Mouse (Mus musculus): Measurements from ENCODE around the gene Ccdc96.
A peak's percentile ranks its signal among the peaks of the same experiment; 100 is the strongest.

Gene Ccdc96

DNA sequence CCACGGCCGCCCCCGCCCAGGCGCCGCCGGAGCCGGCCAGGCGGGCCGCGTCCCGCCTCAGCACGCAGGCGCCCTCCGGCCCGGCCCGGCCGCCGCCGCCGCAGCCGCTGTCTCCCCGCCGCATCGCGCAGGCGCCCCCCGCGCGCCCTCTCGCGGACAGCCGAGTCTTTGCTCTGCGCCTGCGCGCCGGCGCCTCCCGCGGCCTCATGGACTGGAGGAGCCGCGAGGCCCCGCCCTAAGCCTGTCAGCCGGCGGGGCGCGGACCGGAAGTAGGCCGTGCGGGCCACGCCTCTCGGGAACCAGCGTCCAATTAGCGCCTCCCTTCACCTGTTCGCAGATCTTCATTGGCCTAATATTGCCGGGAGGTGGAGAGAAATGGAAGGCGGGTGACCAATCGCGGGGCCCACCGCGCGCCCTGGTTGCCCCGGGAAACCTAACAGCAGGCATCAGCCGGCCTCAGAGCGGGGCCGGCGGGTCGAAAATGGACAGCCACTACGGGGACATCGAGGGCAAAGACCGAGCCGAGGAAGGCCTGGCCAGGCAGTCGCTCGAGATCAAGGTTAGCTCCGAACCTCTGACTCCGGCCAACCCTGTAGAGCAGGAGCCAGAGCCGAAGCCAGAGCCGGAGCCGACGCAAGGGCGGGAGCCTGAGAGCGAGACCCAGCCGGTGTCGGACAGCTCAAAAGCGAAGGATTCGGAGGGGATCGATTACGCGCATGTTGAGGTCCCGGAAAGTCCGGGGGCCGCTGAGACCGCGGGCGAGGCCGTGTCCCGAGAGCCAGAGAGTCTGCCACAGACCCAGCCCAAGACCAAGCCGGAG is at the start of gene Ccdc96, which contains the start of gene Tada2b:
Ccdc96 (plus strand) TSS at position 418 of the 820 bp plus-strand sequence.
Tada2b (minus strand) TSS at position 115 of the 820 bp plus-strand sequence.
- DNase-seq (ENCODE audit: low spot score): peak; percentile 99

DNA sequence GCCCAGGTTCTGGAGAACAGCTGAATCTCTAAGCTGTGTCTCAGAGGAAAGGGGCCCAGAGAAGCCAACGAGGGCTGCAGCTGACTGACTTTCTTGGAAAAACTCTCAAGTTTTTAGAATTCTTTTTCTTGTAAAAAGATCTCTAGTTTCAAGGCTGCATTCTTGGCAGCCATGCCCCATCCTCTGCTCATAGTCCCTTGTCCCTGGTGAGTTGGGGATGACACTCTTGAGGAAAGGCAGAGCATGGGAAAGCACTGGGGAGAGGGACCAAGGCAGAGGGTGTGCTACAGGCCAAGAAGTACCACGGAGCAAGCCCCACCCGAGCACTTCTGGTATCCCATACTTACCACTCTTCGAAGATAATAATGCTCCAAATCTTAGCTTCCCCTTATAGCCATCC is 47.5 kb upstream of the Ccdc96 start:
- no peak for DNase-seq (ENCODE audit: low spot score)

DNA sequence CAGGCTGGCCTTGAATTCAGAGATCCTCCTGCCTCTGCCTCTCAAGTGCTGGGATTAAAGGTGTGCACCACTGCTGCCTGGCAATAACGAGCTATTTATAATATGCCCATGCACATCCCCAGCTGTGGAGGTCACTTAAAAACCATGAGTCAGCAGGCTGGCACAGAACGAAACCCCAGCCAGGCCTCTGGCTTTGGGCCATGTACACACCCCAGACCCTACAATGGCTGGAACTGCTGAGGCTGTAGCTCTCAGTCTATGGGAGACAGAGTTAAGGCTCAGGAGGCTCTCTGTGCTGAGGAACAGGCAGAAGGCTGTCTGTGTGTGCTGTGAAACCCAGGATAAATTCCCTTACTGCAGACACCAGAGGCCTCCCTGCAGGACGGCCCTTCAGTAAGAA is 43.6 kb upstream of the Ccdc96 start:
- no peak for DNase-seq (ENCODE audit: low spot score)

DNA sequence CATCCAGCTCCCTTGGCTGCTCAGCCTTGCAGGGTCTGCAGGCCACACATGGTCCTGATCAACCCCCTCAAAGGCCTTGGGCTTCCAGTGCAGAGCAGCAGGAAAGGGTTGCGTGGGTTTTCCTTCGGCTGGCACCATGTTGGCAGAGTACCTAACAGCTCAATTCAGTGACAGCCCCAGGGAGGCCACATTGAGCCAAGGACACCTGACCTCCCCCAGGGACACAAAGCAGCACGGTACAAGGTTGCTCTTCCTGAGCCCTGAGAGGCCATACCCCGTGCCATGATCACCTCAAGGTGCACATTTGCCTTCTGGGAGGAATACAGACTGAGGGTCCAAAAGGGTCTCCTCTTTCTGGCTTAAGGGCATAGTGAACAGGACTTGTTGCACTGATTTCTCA is 39.8 kb upstream of the Ccdc96 start:
- DNase-seq (ENCODE audit: low spot score): no peak

DNA sequence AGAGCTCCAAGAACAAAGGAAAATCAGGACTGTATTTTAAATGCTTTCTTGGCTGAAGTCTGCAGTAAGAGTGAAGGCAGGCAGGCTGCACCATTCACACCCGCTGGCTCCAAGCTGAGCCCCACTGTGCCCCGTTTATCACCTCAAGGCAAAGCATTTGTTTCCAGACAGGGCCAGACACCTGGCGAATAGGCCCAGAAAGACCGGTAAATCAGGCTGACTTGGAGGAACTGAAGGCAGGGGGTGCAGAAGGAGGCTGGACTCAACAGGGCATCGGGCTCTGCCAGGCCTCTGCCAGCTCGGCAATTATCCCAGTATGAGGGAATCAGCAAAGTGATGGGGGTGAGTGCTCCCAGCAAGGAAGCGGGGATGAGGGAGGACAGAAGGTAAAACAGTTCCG is 39.4 kb upstream of the Ccdc96 start:
- no peak for DNase-seq (ENCODE audit: low spot score)

DNA sequence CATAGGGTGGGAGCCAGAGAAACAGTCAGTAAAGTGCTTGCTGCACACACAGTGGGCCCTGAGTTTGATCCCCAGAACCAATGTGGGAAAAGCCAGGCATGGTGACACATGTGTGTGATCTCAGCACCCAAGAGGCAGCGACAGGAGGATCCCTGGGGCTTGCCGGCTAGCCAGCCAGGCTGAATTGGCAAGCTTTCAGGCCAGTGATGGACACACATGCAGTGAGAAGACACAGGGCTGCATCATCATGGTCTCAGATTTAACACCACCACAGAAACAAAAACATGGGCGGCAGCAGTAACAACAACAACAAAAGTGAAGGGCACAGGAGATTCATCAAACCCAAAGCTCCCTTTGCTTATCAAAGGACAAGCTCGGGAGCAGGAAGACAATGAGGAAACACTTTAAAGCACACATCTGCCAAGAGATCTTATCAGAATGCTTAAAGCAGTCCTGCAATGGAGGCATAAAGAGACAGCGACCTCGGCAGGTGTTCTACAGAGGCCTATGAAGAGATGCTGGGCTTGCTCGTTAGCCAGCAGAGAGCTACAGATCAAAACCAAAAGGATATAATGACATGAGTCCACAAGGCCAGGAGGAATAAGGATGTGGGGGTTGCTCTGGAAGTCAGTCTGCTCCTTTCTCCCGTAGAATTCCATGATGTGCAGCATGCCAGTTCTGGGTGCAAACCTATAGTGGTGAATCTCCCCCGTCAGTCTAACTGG is 38.1 kb upstream of the Ccdc96 start:
- no peak for DNase-seq (ENCODE audit: low spot score)

DNA sequence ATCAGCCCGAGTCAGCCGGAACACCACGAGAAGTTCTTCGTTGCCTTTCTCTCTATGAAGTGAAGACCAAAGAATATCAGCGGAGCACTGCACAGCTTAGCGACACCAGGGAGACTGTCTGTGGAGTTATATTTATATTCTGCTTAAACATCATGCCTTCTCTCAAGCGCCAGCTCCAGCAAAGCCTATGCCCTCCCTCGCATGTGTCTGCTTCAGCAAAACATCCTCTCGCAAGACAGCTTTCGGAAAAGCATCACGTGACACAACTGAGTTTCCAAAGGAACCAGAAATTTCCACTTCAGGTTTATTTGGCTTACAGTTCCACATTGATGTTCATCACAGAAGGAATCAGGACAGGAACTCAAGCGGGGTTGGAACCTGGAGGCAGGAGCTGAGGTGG is 36.5 kb upstream of the Ccdc96 start:
- DNase-seq (ENCODE audit: low spot score): no peak

DNA sequence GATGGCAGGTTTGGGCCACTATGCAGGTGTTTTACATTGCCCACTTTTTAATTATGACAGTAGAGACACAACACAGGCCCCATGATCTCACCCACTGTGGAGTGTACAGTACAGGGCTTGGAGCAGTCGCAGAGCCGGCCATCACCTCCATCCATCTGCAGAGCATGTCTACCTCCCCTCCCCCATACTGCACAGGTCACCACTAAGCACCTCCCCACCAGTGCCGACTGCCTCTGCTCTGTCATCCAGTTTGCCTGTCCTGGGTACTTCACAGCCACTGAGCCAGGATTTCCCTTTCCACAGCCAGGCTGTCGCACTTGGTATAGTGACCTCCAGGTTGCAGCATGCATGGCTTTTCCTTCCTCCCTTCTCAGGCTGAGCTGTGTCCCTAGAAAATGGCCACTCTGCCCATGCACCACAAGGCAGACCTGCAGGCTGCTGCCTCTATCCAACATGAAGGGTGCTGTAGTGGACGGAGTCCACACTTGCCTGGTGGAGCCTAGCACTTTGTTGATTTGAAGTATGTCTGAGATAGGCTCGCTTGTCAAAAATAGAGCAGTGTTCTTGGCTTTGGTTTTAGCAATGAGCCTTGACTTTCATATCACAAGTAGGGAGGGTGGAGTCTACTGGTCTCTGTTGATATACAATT is 34.6 kb upstream of the Ccdc96 start:
- DNase-seq (ENCODE audit: low spot score): no peak

DNA sequence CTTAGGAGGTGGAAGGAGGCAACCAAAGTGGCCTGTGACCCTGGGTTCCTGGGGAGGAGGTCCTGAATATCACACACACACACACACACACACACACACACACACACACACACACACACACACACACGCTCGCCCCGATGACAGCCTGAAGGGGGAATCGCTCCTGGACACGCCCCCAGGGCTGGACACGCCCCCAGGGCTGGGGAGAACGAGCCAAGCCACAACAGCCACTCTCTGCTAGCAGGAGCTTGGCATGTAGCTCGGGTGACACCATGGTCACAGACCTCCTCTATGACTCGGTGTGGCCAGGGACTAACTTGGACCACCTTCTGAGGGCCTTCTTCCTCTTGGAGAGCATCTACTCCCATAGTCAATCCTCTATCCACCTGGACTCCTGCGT is 33.3 kb upstream of the Ccdc96 start:
- no peak for DNase-seq (ENCODE audit: low spot score)

DNA sequence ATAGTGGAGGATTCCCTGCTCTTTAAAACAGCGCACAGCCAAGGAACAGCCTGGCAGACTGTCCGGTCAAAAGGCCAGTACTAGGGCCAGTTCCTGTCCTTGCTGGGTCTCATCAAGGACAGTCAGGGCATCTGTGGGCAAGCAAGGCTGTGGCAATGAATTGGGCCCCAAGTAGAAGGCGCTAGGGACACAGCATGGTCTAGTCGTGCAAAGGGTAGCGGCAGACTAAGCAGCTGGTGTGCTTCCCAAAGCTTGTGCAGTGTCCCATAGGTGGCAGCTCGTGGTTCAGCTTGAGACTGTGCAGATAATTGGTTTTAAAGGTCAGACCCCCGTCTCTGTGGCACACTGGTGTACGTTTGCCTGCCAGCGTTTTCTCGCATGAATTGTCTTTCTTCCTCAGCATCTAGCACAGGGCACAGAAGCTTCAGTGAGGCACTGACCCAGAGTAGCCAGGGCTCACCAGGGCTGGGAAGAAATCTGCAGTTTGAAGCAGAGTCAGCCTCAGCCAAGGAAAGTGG is 32.5 kb upstream of the Ccdc96 start:
- DNase-seq (ENCODE audit: low spot score): no peak

DNA sequence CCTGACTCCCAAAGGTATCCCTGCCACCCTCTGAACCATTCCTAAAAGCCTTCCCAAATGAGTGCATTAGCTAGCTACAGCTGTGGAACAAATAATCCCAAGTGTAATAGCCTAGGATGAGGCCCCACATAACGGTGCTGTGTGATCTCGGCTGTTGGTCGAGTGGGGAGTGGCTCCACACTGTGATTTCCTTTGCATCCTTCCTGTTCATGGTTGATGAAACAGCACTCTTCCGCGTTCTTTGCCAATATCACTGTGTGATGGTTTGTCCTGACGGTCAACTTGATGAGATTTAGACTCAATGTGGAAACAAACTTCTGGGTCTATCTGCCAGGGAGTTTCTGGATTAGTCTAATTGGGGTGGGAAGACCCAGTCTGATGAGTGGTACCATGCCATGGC is 31.6 kb upstream of the Ccdc96 start:
- no peak for DNase-seq (ENCODE audit: low spot score)

DNA sequence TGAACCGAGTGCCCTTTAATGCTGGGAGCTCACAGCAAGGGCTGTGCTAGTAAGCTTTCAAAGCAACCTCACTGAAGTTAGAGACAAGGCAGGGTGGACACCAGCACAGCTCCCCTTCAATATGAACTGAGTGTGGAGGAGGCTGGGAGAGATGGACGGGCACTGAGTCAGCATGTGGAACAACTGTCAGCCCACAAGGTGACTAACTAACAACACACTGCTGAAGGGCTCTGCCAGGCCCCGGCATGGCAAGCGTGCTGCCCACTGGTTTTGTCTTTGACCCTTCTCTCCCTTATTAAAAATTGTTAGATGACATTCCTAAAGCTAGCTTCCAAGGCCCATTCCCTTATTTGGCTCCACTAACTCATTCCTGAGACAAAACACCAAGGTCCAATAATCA is 26.7 kb upstream of the Ccdc96 start:
- no peak for DNase-seq (ENCODE audit: low spot score)

DNA sequence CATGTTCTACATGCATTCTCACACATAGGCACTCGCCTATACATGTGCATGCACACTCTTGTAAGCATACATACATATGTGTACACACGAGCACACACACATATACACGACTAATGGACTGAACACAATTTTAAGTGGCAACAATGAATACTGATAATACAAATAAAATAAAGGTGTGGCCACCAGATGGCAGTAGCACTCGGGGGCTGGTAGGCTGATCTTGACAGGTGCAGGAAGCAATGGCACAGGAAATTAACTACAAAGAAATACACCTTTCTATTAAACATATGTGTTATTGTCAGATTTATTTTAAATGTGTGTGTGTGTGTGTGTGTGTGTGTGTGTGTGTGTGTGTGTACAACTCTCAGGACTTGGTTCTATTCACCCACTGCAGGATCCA is 25.5 kb upstream of the Ccdc96 start:
- no peak for DNase-seq (ENCODE audit: low spot score)

DNA sequence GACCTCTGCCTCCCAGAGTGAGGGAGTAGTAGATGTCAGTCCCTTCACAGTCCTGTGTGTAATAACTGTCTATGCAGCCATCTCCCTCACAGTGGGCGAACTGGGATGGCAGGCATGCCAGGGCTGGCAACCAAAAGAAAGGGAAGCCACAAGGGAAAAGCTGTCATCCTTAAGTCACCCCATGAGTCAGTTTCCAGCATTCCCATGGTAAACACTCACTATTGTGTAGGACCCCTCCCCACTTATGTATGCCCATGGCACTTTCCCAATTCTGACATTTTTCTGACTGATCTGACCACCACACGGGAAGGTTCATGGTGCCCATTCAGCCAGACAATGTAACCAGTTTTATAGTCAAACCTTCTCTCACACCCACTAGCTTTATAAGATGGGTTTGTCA is 23.7 kb upstream of the Ccdc96 start:
- no peak for DNase-seq (ENCODE audit: low spot score)

DNA sequence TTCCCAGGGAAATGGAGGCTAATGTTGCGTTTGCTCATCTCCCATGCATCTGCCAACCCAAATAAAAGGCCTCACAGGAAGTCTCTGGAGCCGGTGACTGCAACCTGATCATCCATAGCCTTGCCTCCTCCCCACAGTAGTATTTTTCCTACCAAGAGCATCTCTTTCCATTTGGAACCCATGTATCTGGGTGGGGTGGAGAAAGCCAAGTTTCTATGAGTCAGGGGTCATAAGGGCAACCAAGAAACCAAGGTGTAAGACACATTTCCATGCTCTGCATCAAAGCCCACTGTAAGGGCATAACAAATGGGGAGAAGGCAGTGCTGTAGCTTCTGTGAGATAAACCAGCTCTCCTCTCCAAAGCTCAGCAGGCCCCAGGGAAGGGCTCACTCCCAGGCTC is 23.2 kb upstream of the Ccdc96 start:
- no peak for DNase-seq (ENCODE audit: low spot score)

DNA sequence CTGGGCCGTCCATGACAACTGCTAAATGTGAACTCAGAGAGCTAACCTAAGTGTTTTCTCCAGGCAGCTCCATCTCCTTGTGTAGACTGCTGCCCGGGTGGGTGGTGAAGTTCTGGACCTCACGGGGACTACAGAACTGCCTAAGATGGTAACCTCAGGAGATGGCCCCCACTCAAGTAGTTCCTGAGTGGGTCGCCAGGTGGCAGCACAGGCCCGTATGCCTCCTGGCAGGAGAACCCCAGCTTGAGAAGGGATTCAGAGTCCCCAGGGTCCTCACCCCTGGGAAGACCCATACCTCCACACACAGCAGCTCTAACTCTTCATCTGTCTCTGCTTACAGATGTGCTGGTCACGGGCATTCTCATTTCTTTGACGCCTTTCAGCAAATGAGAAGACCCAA is 21.6 kb upstream of the Ccdc96 start:
- no peak for DNase-seq (ENCODE audit: low spot score)

DNA sequence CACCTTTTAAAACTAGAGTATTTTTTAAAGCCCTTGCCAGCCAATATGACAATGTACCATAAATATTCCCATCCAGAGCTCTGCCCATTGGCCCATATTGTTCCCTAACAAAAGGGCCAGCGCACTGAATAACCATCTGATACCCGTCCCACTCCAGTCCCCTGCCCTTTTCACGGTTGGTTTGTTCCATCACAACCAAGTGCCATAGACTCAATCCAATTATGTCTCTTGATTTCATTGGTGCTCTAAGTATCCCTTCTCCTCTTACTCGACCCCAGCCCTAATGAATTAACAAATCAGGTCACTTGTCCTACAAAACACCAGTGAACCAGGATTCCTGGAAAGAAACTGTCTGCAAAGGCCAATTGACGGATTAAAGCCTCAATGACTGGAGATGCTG is 21.0 kb upstream of the Ccdc96 start:
- DNase-seq (ENCODE audit: low spot score): no peak

DNA sequence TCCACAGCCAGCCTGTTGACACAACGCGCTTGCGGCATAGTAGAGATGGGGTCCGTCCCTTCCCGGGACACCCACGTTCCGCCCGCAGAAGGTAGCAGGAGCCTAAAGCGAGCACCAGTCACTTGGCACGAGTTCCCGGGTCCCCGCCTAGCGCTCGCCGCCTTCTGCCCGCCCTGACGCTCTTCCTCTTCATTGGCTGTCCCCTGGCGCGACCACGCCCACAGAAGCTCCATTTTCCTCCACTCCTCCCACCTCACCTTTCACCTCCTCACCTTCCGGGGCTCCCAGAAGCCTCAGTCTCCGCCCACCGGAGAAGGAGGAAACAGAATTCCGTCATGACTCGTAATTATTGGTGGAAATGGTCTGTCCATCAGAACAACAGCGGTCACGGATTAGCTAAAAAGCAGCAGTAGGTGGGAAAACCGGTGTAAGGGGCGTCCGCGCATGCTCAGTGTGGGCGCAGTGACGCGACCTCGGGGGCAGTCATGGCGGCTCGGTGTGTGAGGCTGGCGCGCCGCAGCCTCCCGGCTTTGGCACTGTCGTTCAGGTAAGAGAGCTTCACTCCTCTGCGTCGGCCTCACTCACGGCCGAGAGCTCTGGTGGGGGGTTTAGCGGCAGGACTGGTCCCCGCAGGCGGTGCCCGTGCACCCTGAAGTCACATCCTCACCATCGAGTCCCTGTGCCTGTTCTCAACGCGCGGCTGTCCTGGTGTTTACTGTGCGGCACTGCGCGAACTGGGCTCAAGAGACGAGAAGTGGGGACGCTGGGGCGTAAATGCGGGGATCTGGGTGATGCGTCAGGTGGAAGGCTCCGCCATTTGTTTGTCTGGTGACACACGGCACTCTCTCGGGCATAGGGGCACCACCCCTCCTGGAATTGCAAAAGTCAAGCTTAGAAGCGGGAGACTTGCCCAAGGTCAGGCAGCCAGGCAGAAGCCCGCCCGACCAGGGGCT is 19.4 kb upstream of the Ccdc96 start, which contains the start of gene Grpel1:
Grpel1 (plus strand) TSS at position 290 of the 953 bp plus-strand sequence.
- peak; percentile 99 for DNase-seq (ENCODE audit: low spot score)

DNA sequence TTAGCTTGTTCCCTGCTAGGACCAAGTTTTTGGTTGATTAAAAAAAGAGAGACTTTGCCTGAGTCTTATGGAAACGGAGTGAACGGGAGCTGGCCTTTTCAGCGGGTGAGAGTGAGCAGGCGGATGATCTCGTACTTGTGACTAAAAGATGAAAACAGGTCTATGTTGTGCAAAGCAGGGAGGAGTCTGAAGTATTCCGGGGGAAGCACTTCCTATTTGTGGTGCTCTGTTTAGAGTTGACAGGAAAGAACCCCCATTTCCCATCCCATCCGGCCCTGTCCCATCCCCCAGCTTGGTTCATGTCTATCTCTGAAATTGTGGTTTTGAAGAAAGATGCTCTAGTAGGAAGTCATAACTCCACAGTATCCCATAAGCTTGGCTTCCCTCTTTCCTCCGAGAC is 18.5 kb upstream of the Ccdc96 start:
- DNase-seq (ENCODE audit: low spot score): no peak

DNA sequence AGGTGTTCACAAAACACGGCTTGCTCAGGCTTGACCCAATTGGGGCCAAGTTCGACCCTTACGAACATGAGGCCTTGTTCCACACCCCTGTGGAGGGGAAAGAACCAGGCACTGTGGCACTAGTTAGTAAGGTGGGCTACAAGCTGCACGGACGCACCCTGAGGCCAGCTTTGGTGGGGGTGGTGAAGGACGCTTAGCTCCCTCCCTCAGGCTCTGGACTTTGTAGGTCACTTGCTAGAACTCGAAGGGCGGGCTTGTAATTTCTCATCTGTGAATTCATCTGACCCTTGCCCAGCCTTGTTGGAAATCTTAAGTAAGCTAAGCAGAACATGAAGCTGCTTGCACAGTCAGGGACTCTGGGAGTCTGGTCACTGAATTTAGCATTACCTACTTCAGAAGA is 13.2 kb upstream of the Ccdc96 start:
- DNase-seq (ENCODE audit: low spot score): no peak

DNA sequence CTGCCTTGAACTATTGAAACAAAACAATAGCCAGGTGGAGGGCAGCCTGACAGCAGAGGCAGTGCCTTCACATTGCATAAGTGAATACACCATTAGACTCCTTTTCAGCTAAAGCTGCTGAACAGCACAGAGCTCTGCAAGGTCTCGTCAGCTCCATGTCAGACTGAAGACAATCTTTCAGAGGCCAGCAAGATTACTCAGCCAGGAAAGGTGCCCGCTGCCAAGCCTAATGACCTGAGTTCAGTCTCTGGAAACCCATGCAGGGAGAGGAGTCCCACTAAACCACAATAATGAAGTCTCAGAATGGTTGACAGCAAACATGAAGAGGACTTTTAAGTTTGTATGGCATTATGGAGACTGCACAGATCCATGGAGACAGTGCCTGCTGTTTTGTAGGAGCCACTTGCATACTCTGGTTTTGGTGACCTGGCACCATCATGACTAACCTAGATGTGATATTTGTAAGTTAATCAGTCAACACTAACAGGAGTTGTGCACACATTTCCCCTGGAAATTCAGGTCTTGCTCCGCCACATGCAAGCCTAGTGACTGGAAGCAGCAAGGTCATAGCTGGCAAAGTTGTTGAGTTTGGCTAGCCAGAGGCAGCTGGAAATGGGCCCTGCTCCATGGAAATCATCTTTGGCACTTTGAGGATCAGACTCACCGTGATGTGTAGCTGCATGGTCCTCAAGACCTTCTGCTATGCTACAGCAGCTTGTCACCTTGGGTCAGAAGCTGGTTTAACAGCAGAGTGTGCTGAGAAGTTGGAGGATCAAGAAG is 11.3 kb upstream of the Ccdc96 start:
- DNase-seq (ENCODE audit: low spot score): no peak

Data from testis, postnatal 14 days (tissue).